Mouse (Mus musculus) forebrain, embryonic 14.5 days (tissue): ENCODE data around the gene Pklr. TPM values are rescaled to one million over a fixed set of nuclear protein-coding genes. Genes with fewer than 3 reads are reported as not detected.

Source experiments
- ATAC-seq: fragments of 200-750 bp; cut with Nextera tagmentation; 2 replicates; pipeline ENCODE4 v1.8.0; 2017; ENCODE audit warnings: mild to moderate bottlenecking, moderate library complexity
- DNase-seq: peaks from one replicate; pipeline ENCODE4 v3.0.0-alpha.2; 2015; ENCODE audit warnings: low spot score
- H3K27ac ChIP-seq: fragments of 300-500 bp; sonication (generic); 2 replicates; pipeline ENCODE4 v1.5.1; 2014; ENCODE audit warnings: low read depth, mild to moderate bottlenecking, control low read depth, low read length, moderate library complexity
- H3K27me3 ChIP-seq: fragments of 300-500 bp; sonication (generic); replicated peaks from 2 replicates; pipeline ENCODE4 v1.6.1; 2014; ENCODE audit warnings: low read length, control low read depth, mixed read lengths; ENCODE audit not compliant: control insufficient read depth, insufficient read depth
- H3K36me3 ChIP-seq: fragments of 300-500 bp; sonication (generic); 2 replicates; pipeline ENCODE4 v1.6.1; 2014; ENCODE audit warnings: low read length, control low read depth; ENCODE audit not compliant: control insufficient read depth, insufficient read depth
- H3K4me1 ChIP-seq: fragments of 300-500 bp; sonication (generic); 2 replicates; pipeline ENCODE4 v1.6.1; 2014; ENCODE audit warnings: antibody characterized with exemption, low read length, control low read depth; ENCODE audit not compliant: control insufficient read depth, insufficient read depth
- H3K4me2 ChIP-seq: fragments of 300-500 bp; sonication (generic); 2 replicates; pipeline ENCODE4 v1.6.1; 2014; ENCODE audit warnings: mild to moderate bottlenecking, control low read depth, low read length
- H3K4me3 ChIP-seq: fragments of 300-500 bp; sonication (generic); 2 replicates; pipeline ENCODE4 v1.5.1; 2014; ENCODE audit warnings: low read depth, low read length, control low read depth
- H3K9ac ChIP-seq: fragments of 300-500 bp; sonication (generic); 2 replicates; pipeline ENCODE4 v1.6.1; 2014; ENCODE audit warnings: mild to moderate bottlenecking, low read length, control low read depth, moderate library complexity
- H3K9me3 ChIP-seq: fragments of 300-500 bp; sonication (generic); replicated peaks from 2 replicates; pipeline ENCODE4 v1.6.1; 2016; ENCODE audit warnings: low read length, control low read depth, mixed read lengths; ENCODE audit not compliant: control insufficient read depth
- WGBS: fragments of 180-500 bp; shearing (Covaris S2); extraction: QIAGEN DNeasy Blood & Tissue Kit; methylation state at CpG from one replicate; pipeline ENCODE4 v1.1.7; 2014; 5-methylcytosine and 5-hydroxymethylcytosine counted together
- polyA plus RNA-seq: library from polyadenylated mRNA; unstranded; fragments of >200 nt; fragmentation: Nextera tagmentation; extraction: Ambion mirVana; gene quantifications from 2 replicates; pipeline ENCODE4 v1.2.1, GENCODE M21; 2014

Gene Pklr
- polyA plus RNA-seq, 1 experiment from 2014 or later, result 0.06 TPM

- WGBS, result 1% methylated on average over 70 of the region's 79 CpGs
- H3K9me3 ChIP-seq, result no peaks in the 10 kb centered on the region
- peak; percentile 96 for ATAC-seq
- peak within 1 kb of the TSS; percentile 83 for H3K4me3 ChIP-seq
- H3K36me3 ChIP-seq, result peaks cover 34% of the 10 kb centered on the region
- H3K27me3 ChIP-seq, result no peaks in the 10 kb centered on the region
- H3K4me1 ChIP-seq, result peaks cover 15% of the 10 kb centered on the region
- peak within 1 kb of the TSS; percentile 97 for H3K9ac ChIP-seq
- H3K4me2 ChIP-seq, result peak within 1 kb of the TSS; percentile 79
- peak; percentile 96 for DNase-seq
- peak within 1 kb of the TSS; percentile 93 for H3K27ac ChIP-seq
Measured at GRCm38 (mm10) chr3:89164506-89165267, 28.7 kb downstream of the Pklr start, which contains the start of gene Clk2. Gene Clk2 (plus strand): TSS chr3:89164795.

GRCm38 (mm10) chr3:89165268-89165870 lies 29.4 kb downstream of the Pklr start:
- no peak for ATAC-seq
- WGBS, result 27% methylated on average over 12 of the region's 12 CpGs
- no peaks in the 10 kb centered on the region for H3K9me3 ChIP-seq

GRCm38 (mm10) chr3:89166945-89167344 lies 31.0 kb downstream of the Pklr start:
- no peak overlapping the region for H3K27ac ChIP-seq
- no peaks in the 10 kb centered on the region for H3K27me3 ChIP-seq
- no peak overlapping the region for H3K4me3 ChIP-seq
- H3K9me3 ChIP-seq, result no peaks in the 10 kb centered on the region
- H3K4me2 ChIP-seq, result no peak overlapping the region
- WGBS, result 97% methylated on average over 19 of the region's 19 CpGs
- H3K4me1 ChIP-seq, result peaks cover 15% of the 10 kb centered on the region
- no peak overlapping the region for H3K9ac ChIP-seq
- DNase-seq, result no peak
- H3K36me3 ChIP-seq, result peaks cover 55% of the 10 kb centered on the region
- ATAC-seq, result no peak

More at GRCm38 (mm10) chr3:89165268-89165870, 29.4 kb downstream of the Pklr start:
- Histone ChIP-seq H3K27ac (peak overlapping the region; percentile 93), H3K4me1 (peaks cover 15% of the 10 kb centered on the region), H3K4me2 (peak overlapping the region; percentile 79), H3K9ac (peak overlapping the region; percentile 97), H3K27me3 (no peaks in the 10 kb centered on the region), H3K4me3 (peak overlapping the region; percentile 83), H3K36me3 (peaks cover 41% of the 10 kb centered on the region)
- no peak for DNase-seq

GRCm38 (mm10) chr3:89174844-89175243 lies 38.9 kb downstream of the Pklr start:
- H3K27me3 ChIP-seq, result no peaks in the 10 kb centered on the region
- DNase-seq (no peak), ATAC-seq (no peak)
- no peaks in the 10 kb centered on the region for H3K9me3 ChIP-seq
- H3K9ac ChIP-seq, result no peak overlapping the region
- H3K4me2 ChIP-seq, result no peak overlapping the region
- H3K4me1 ChIP-seq, result peaks cover 8% of the 10 kb centered on the region
- H3K27ac ChIP-seq, result no peak overlapping the region
- H3K4me3 ChIP-seq, result no peak overlapping the region
- 93% methylated on average over 11 of the region's 11 CpGs for WGBS
- H3K36me3 ChIP-seq, result peaks cover 77% of the 10 kb centered on the region

- no peak for DNase-seq
- H3K4me3 ChIP-seq, result no peak overlapping the region
- no peaks in the 10 kb centered on the region for H3K27me3 ChIP-seq
- no peak for ATAC-seq
- WGBS, result 96% methylated on average over 10 of the region's 10 CpGs
- H3K9me3 ChIP-seq, result no peaks in the 10 kb centered on the region
- H3K4me1 ChIP-seq, result peaks cover 8% of the 10 kb centered on the region
- no peak overlapping the region for H3K9ac ChIP-seq
- H3K27ac ChIP-seq, result no peak overlapping the region
- peaks cover 77% of the 10 kb centered on the region for H3K36me3 ChIP-seq
- no peak overlapping the region for H3K4me2 ChIP-seq
Measured at GRCm38 (mm10) chr3:89175544-89175943, 39.6 kb downstream of the Pklr start.

- Histone ChIP-seq H3K27me3 (no peaks in the 10 kb centered on the region), H3K9me3 (no peaks in the 10 kb centered on the region), H3K36me3 (peaks cover 77% of the 10 kb centered on the region), H3K9ac (no peak overlapping the region), H3K4me1 (peaks cover 8% of the 10 kb centered on the region), H3K4me2 (no peak overlapping the region), H3K27ac (no peak overlapping the region), H3K4me3 (no peak overlapping the region)
- DNase-seq, result no peak
- 84% methylated on average over 7 of the region's 7 CpGs for WGBS
- no peak for ATAC-seq
Measured at GRCm38 (mm10) chr3:89176421-89176820, 40.5 kb downstream of the Pklr start.

GRCm38 (mm10) chr3:89177242-89178106 lies 41.5 kb downstream of the Pklr start, which contains the start of gene Scamp3:
Gene Scamp3 (plus strand): TSS chr3:89177473.
- peaks cover 8% of the 10 kb centered on the region for H3K4me1 ChIP-seq
- 0 out of 2 replicates have a peak within 1 kb of the TSS, but pooled peaks have one; percentile 9 for H3K27ac ChIP-seq
- no peaks in the 10 kb centered on the region for H3K27me3 ChIP-seq
- under 1% methylated on average over 43 of the region's 43 CpGs for WGBS
- ATAC-seq, result peak; percentile 97
- peak within 1 kb of the TSS; percentile 92 for H3K4me2 ChIP-seq
- peak within 1 kb of the TSS; percentile 68 for H3K4me3 ChIP-seq
- peaks cover 78% of the 10 kb centered on the region for H3K36me3 ChIP-seq
- no peaks in the 10 kb centered on the region for H3K9me3 ChIP-seq
- peak; percentile 98 for DNase-seq
- H3K9ac ChIP-seq, result peak within 1 kb of the TSS; percentile 78

GRCm38 (mm10) chr3:89178107-89178385 lies 42.1 kb downstream of the Pklr start:
- Histone ChIP-seq H3K4me1 (peaks cover 8% of the 10 kb centered on the region), H3K9ac (peak overlapping the region; percentile 78), H3K36me3 (peaks cover 74% of the 10 kb centered on the region), H3K9me3 (no peaks in the 10 kb centered on the region), H3K27ac (0 out of 2 replicates have a peak overlapping the region, but pooled peaks have one; percentile 9), H3K4me3 (peak overlapping the region; percentile 68), H3K27me3 (no peaks in the 10 kb centered on the region), H3K4me2 (peak overlapping the region; percentile 92)
- no peak for ATAC-seq
- WGBS, result 12% methylated on average over 6 of the region's 6 CpGs
- DNase-seq, result no peak
